Mouse (Mus musculus): ENCODE data around the gene Gpr146.

DNA sequence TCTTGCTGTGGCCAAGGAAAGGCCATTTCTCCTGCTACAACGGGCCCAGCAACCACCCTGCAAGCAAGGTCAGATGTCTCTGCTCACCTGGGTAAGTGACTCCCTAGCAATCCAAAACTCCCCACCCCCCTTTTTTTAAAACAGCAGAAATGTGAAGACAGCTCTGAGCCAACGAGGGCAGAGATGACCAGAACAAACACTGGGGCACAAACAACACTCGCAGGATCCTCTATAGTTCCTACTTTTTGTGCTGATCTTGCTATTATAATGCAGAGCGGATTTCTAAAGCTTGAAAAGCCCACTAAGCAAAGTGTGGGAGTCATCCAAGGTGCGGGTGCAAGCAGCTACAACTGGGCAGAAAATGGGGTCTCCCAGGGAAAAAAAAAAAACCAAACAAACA is 6.4 kb upstream of the Gpr146 start:
- TF ChIP-seq MAX (IDR thresholded peaks at IDR 0.05; ENCODE audit: low read depth) (no peak), POLR2A (IDR thresholded peaks at IDR 0.05; ENCODE audit: insufficient read length, low read depth) (no peak), TCF12 (IDR thresholded peaks at IDR 0.05; ENCODE audit: insufficient read depth, poor library complexity, severe bottlenecking) (no peak), USF1 (IDR thresholded peaks at IDR 0.05; ENCODE audit: low read depth) (no peak), POLR2AphosphoS2 (IDR thresholded peaks at IDR 0.05; ENCODE audit: insufficient read length, low read depth) (no peak), REST (IDR thresholded peaks at IDR 0.05; ENCODE audit: insufficient read depth, insufficient read length) (no peak), MYOD1 (IDR thresholded peaks at IDR 0.05; ENCODE audit: control insufficient read depth in 1 of 3, insufficient read length in 2 of 3, low read depth in 2 of 3) (no peak)
